Mouse (Mus musculus) limb, embryonic 14.5 days (tissue): ENCODE results near the gene Zfp619. TPM values are rescaled to one million over a fixed set of nuclear protein-coding genes. Genes with fewer than 3 reads are reported as not detected.

ENCODE experiments used
- ATAC-seq: fragments of 200-750 bp; cut with Nextera tagmentation; 2 replicates; pipeline ENCODE4 v1.8.0; 2017; ENCODE audit warnings: low read depth, moderate number of reproducible peaks, moderate TSS enrichment; ENCODE audit not compliant: low FRiP score
- DNase-seq: peaks from one replicate; pipeline ENCODE4 v3.0.0-alpha.2; 2015; ENCODE audit warnings: low spot score
- H3K27ac ChIP-seq: fragments of 300-500 bp; sonication (generic); replicated peaks from 2 replicates; pipeline ENCODE4 v1.5.1; 2014; ENCODE audit warnings: low read depth, mild to moderate bottlenecking, low read length, moderate library complexity, mixed read lengths
- H3K27me3 ChIP-seq: fragments of 300-500 bp; sonication (generic); 2 replicates; pipeline ENCODE4 v1.6.1; 2014; ENCODE audit warnings: low read length, mixed read lengths; ENCODE audit not compliant: control insufficient read depth, insufficient read depth
- H3K36me3 ChIP-seq: fragments of 300-500 bp; sonication (generic); 2 replicates; pipeline ENCODE4 v1.6.1; 2014; ENCODE audit warnings: mild to moderate bottlenecking, low read length, moderate library complexity, mixed read lengths; ENCODE audit not compliant: control insufficient read depth, insufficient read depth
- H3K4me1 ChIP-seq: fragments of 300-500 bp; sonication (generic); 2 replicates; pipeline ENCODE4 v1.6.1; 2014; ENCODE audit warnings: antibody characterized with exemption, low read length, mixed read lengths; ENCODE audit not compliant: control insufficient read depth, insufficient read depth
- H3K4me2 ChIP-seq: fragments of 300-500 bp; sonication (generic); replicated peaks from 2 replicates; pipeline ENCODE4 v1.6.1; 2014; ENCODE audit warnings: low read depth, mild to moderate bottlenecking, low read length, moderate library complexity; ENCODE audit not compliant: severe bottlenecking
- H3K4me3 ChIP-seq: fragments of 300-500 bp; sonication (generic); replicated peaks from 2 replicates; pipeline ENCODE4 v1.5.1; 2014; ENCODE audit warnings: low read length
- H3K9ac ChIP-seq: fragments of 300-500 bp; sonication (generic); 2 replicates; pipeline ENCODE4 v1.6.1; 2014; ENCODE audit warnings: mild to moderate bottlenecking, low read depth, low read length, moderate library complexity; ENCODE audit not compliant: severe bottlenecking
- H3K9me3 ChIP-seq: fragments of 300-500 bp; sonication (generic); 2 replicates; pipeline ENCODE4 v1.6.1; 2016; ENCODE audit warnings: low read length; ENCODE audit not compliant: control insufficient read depth
- POLR2A ChIP-seq: fragments of 200-500 bp; IDR thresholded peaks from 2 replicates; pipeline ENCODE4 v1.8.0; 2012; ENCODE audit warnings: inconsistent platforms, mild to moderate bottlenecking, moderate library complexity, borderline replicate concordance; ENCODE audit not compliant: insufficient read depth, insufficient read length; ENCODE audit errors: extremely low read depth
- WGBS: fragments of 180-500 bp; shearing (Covaris S2); extraction: QIAGEN DNeasy Blood & Tissue Kit; methylation state at CpG from one replicate; pipeline ENCODE4 v1.1.7; 2014; 5-methylcytosine and 5-hydroxymethylcytosine counted together
- polyA plus RNA-seq, 2 experiments: library from polyadenylated mRNA; depleted of rRNA in 1 of 2; stranded (reverse) in 1 of 2; unstranded in 1 of 2; fragments of >200 nt; fragmentation: Nextera tagmentation in 1 of 2; extraction: Ambion mirVana in 1 of 2; gene quantifications; 2 replicates each; pipeline versions ENCODE4 v1.2.1 to v1.2.3; 2012 to 2014

Gene Zfp619
- polyA plus RNA-seq (2012; rRNA removed) (1.9 and 2.1 TPM in 2 replicates), polyA plus RNA-seq (2014; fragmentation: Nextera tagmentation; extraction: Ambion mirVana) (2.7 and 3.0 TPM in 2 replicates)

- WGBS = 2% methylated on average over 35 of the region's 43 CpGs
- ATAC-seq = peak; percentile 98
Measured at GRCm38 (mm10) chr7:39517616-39518177, at the start of gene Zfp619. Gene Zfp619 (plus strand): TSS chr7:39517766.

GRCm38 (mm10) chr7:39479013-39479412, 38.6 kb upstream of the Zfp619 start:
- H3K4me1 ChIP-seq = no peaks in the 10 kb centered on the region
- H3K9me3 ChIP-seq = peaks cover 3% of the 10 kb centered on the region
- no peak overlapping the region for H3K9ac ChIP-seq
- no peak for TF ChIP-seq POLR2A
- WGBS = 88% methylated on average over 2 of the region's 2 CpGs
- H3K4me3 ChIP-seq = no peak overlapping the region
- H3K4me2 ChIP-seq = no peak overlapping the region
- no peak for ATAC-seq
- H3K36me3 ChIP-seq = peaks cover 19% of the 10 kb centered on the region
- no peak for DNase-seq
- no peaks in the 10 kb centered on the region for H3K27me3 ChIP-seq
- no peak overlapping the region for H3K27ac ChIP-seq

More at GRCm38 (mm10) chr7:39517616-39518177, at the start of gene Zfp619:
- Histone ChIP-seq H3K36me3 (no peaks in the 10 kb centered on the region), H3K9ac (peak within 1 kb of the TSS; percentile 85), H3K4me1 (peaks cover 2% of the 10 kb centered on the region; the same call in 1 of the 2 replicates), H3K27ac (peak within 1 kb of the TSS; percentile 99), H3K9me3 (peaks cover 9% of the 10 kb centered on the region; the same call in 1 of the 2 replicates), H3K27me3 (no peaks in the 10 kb centered on the region), H3K4me3 (peak within 1 kb of the TSS; percentile 69), H3K4me2 (peak within 1 kb of the TSS; percentile 56)
- TF ChIP-seq POLR2A = peak; percentile 89; the same call in 1 of the 2 replicates
- DNase-seq = peak; percentile 97

- ATAC-seq (no peak), DNase-seq (no peak)
- WGBS = 55% methylated on average over 6 of the region's 6 CpGs
- Histone ChIP-seq H3K27me3 (no peaks in the 10 kb centered on the region), H3K4me1 (no peaks in the 10 kb centered on the region), H3K27ac (no peak overlapping the region), H3K9me3 (no peaks in the 10 kb centered on the region; the same call in 1 of the 2 replicates), H3K9ac (no peak overlapping the region), H3K36me3 (no peaks in the 10 kb centered on the region), H3K4me3 (no peak overlapping the region), H3K4me2 (no peak overlapping the region)
- TF ChIP-seq POLR2A = no peak
Measured at GRCm38 (mm10) chr7:39484384-39484783, 33.2 kb upstream of the Zfp619 start.

GRCm38 (mm10) chr7:39487159-39487853, 30.3 kb upstream of the Zfp619 start:
- peak overlapping the region; percentile 57 for H3K4me2 ChIP-seq
- H3K27me3 ChIP-seq = no peaks in the 10 kb centered on the region
- no peaks in the 10 kb centered on the region for H3K4me1 ChIP-seq
- TF ChIP-seq POLR2A = no peak
- H3K4me3 ChIP-seq = peak overlapping the region; percentile 51
- DNase-seq (peak; percentile 64), ATAC-seq (peak; percentile 83)
- no peaks in the 10 kb centered on the region for H3K36me3 ChIP-seq
- no peak overlapping the region for H3K27ac ChIP-seq
- H3K9ac ChIP-seq = peak overlapping the region; percentile 77
- H3K9me3 ChIP-seq = no peaks in the 10 kb centered on the region
- 18% methylated on average over 18 of the region's 23 CpGs for WGBS

GRCm38 (mm10) chr7:39487854-39488205, 29.7 kb upstream of the Zfp619 start:
- DNase-seq (no peak), ATAC-seq (0 out of 2 replicates have a peak, but pooled peaks have one; percentile 14)
- Histone ChIP-seq H3K36me3 (no peaks in the 10 kb centered on the region), H3K4me2 (peak overlapping the region; percentile 57), H3K9me3 (no peaks in the 10 kb centered on the region), H3K4me3 (peak overlapping the region; percentile 51), H3K9ac (peak overlapping the region; percentile 77), H3K4me1 (no peaks in the 10 kb centered on the region), H3K27me3 (no peaks in the 10 kb centered on the region), H3K27ac (no peak overlapping the region)
- WGBS = 24% methylated on average over 9 of the region's 9 CpGs
- TF ChIP-seq POLR2A = no peak
